Comparison of ENCODE assay signal across 11 mouse cellular contexts in the genomic region with DNA sequence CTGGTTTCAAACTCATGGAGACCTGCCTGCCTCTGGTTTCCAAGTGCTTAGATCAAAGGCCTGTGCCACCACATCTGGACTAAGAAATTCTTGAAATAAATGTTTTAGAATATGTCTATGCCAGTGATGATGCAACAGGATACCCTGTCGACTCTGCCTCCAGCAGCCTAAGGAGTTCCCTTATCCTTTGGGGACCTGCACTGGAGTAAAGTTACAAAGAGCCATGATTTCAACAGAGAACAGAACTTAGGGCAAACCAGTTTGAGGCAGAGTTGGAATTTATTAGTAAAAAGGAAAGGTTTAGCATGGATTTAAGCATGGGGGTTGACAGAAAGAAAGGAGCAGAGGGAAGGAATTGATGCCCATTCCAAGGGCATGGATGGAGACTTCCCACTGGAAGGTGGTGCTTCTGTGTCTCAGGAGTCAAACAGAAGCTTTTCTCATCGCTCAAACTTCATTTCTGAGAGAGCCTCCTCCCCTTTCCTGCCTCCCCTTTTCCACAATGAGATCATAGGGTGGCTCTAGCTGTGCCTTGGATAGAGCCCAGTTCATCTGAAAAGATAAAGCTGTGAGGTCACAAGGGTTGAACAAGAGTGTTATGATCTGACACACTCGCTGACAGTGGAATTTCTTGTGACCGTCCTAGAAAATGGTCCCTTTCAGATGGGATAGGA.
DNase-seq lines count a peak whose midpoint lies in the region; ATAC-seq and TF ChIP-seq lines count a peak whose summit lies in the region.
"Had no signal": no experiment of that assay in that cellular context is flagged by ENCODE, and none has a peak within 500 bp of the region (broad histone marks: within the 10 kb centered on the region; RNA-seq: fewer than 3 reads in every experiment).

No protein-coding gene starts in this region.

- no peak for TF ChIP-seq POLR2A in small intestine, adult 2 months (IDR thresholded peaks at IDR 0.05; ENCODE audit: low read depth, low read length)

- no peaks in the 10 kb centered on the region for H3K36me3 ChIP-seq in heart, embryonic 12.5 days
- H3K36me3 ChIP-seq in kidney, embryonic 16.5 days (ENCODE audit: insufficient read depth, low read length): no peaks in the 10 kb centered on the region
- H3K36me3 ChIP-seq in small intestine, adult 2 months (ENCODE audit: control insufficient read depth, insufficient read depth, low read length): no peaks in the 10 kb centered on the region

- ATAC-seq in heart, embryonic 12.5 days (ENCODE audit: insufficient number of reproducible peaks, low FRiP score): peak; percentile 60; the same call in 1 of the 2 replicates
- ATAC-seq in kidney, embryonic 16.5 days (ENCODE audit: low FRiP score, low TSS enrichment): peak; percentile 81

- 57% methylated on average over 4 of the region's 4 CpGs for WGBS in heart, embryonic 12.5 days
- 59% methylated on average over 4 of the region's 4 CpGs for WGBS in kidney, embryonic 16.5 days
- 84% methylated on average over 4 of the region's 4 CpGs for WGBS in small intestine, adult 2 months

- H3K9ac ChIP-seq in heart, embryonic 12.5 days: no peak overlapping the region
- H3K9ac ChIP-seq in kidney, embryonic 16.5 days (replicated peaks; ENCODE audit: low read length): no peak overlapping the region

- H3K4me3 ChIP-seq in heart, embryonic 12.5 days: no peak overlapping the region
- H3K4me3 ChIP-seq in kidney, embryonic 16.5 days (ENCODE audit: low read length): no peak overlapping the region
- H3K4me3 ChIP-seq in small intestine, adult 2 months (ENCODE audit: low read depth, low read length): no peak overlapping the region
- H3K4me3 ChIP-seq: erythroblast, embryonic 14.5 days had no signal

- peaks cover 4% of the 10 kb centered on the region for H3K9me3 ChIP-seq in heart, embryonic 12.5 days (replicated peaks)
- 0 out of 2 replicates have a peak, but pooled peaks cover 4% of the 10 kb centered on the region for H3K9me3 ChIP-seq in kidney, embryonic 16.5 days (ENCODE audit: low read length)

- DNase-seq in kidney, adult 11 months: peak; percentile 52
- no peak for DNase-seq in kidney, adult 18-20 months
- DNase-seq in embryo, embryonic 10.5 days (ENCODE audit: low spot score): no peak
- no peak for DNase-seq in B cell, adult 2 months
- DNase-seq: cerebellum, postnatal 14 days; gastrocnemius, postnatal 36 days; thymus, adult 18-20 months had no signal

- TF ChIP-seq CTCF in small intestine, adult 2 months (IDR thresholded peaks at IDR 0.05; ENCODE audit: extremely low read depth, insufficient read length, insufficient replicate concordance, low read depth, low read length): no peak

- H3K4me2 ChIP-seq in heart, embryonic 12.5 days: no peak overlapping the region
- no peak overlapping the region for H3K4me2 ChIP-seq in kidney, embryonic 16.5 days (replicated peaks; ENCODE audit: low read depth, low read length)

- H3K27ac ChIP-seq in heart, embryonic 12.5 days (ENCODE audit: poor library complexity, severe bottlenecking): peak overlapping the region; percentile 25; the same call in 1 of the 2 replicates
- no peak overlapping the region; the same call in 1 of the 2 replicates for H3K27ac ChIP-seq in kidney, embryonic 16.5 days (ENCODE audit: low read length)
- H3K27ac ChIP-seq in small intestine, adult 2 months (ENCODE audit: insufficient read depth, low read depth, low read length): peak overlapping the region; percentile 26; the same call in 1 of the 2 replicates

- H3K27me3 ChIP-seq in heart, embryonic 12.5 days (replicated peaks): no peaks in the 10 kb centered on the region
- no peaks in the 10 kb centered on the region for H3K27me3 ChIP-seq in kidney, embryonic 16.5 days (ENCODE audit: insufficient read depth, low read length)
- H3K27me3 ChIP-seq in small intestine, adult 2 months (ENCODE audit: control insufficient read depth, insufficient read depth, low read length): no peaks in the 10 kb centered on the region

- peaks cover 10% of the 10 kb centered on the region for H3K4me1 ChIP-seq in heart, embryonic 12.5 days (replicated peaks)
- H3K4me1 ChIP-seq in kidney, embryonic 16.5 days (ENCODE audit: insufficient read depth, low read length): peaks cover 7% of the 10 kb centered on the region
- H3K4me1 ChIP-seq in small intestine, adult 2 months (ENCODE audit: control insufficient read depth, insufficient read depth, insufficient read length, low read length): no peaks in the 10 kb centered on the region
